Mouse (Mus musculus) testis, adult 2 months (tissue): ENCODE measurements at regions not wholly inside any gene's neighbourhood (a gene's known extent, or its start where the extent isn't known, plus 50 kb on each side); places are given as distances from the start of the nearest gene placed in this dataset.

Experiments
- CTCF ChIP-seq: fragments of 200-500 bp; IDR thresholded peaks from 2 replicates; pipeline ENCODE4 v1.5.1; 2012; ENCODE audit warnings: low read depth, mild to moderate bottlenecking, inconsistent platforms, low read length, moderate library complexity; ENCODE audit not compliant: control insufficient read depth, insufficient read depth, insufficient replicate concordance
- POLR2A ChIP-seq: fragments of 200-500 bp; IDR thresholded peaks from 2 replicates; pipeline ENCODE4 v1.6.1; 2012; ENCODE audit warnings: low read depth, mild to moderate bottlenecking, inconsistent platforms, low read length, moderate library complexity; ENCODE audit not compliant: control insufficient read depth

DNA sequence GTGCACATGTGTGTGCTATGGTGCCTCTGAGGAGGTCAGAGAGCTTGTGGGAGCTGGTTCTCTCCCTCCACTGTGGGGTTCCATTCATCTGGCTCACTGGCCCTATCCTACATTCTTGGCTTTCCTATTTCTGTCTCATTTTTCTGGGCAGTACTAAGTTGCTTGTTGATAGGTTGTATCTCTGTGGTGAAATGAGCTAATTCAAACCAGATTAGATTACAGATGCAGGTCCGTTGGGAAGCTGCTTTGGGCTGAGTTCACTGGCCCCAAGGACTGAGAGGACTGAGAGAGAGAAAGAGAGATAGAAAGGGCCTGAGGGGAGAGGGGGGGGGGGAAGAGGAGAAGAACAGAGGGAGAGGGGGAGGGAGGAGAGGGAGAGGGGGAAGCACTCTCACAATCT is 83.5 kb downstream of the Rpl14 start:
- TF ChIP-seq CTCF (no peak), POLR2A (no peak)
